Mouse (Mus musculus) testis, adult 2 months (tissue): ENCODE measurements at regions not wholly inside any gene's neighbourhood (a gene's known extent, or its start where the extent isn't known, plus 50 kb on each side); places are given as distances from the start of the nearest gene placed in this dataset.

Source experiments
- CTCF ChIP-seq: fragments of 200-500 bp; IDR thresholded peaks from 2 replicates; pipeline ENCODE4 v1.5.1; 2012; ENCODE audit warnings: low read depth, mild to moderate bottlenecking, inconsistent platforms, low read length, moderate library complexity; ENCODE audit not compliant: control insufficient read depth, insufficient read depth, insufficient replicate concordance
- POLR2A ChIP-seq: fragments of 200-500 bp; IDR thresholded peaks from 2 replicates; pipeline ENCODE4 v1.6.1; 2012; ENCODE audit warnings: low read depth, mild to moderate bottlenecking, inconsistent platforms, low read length, moderate library complexity; ENCODE audit not compliant: control insufficient read depth

DNA sequence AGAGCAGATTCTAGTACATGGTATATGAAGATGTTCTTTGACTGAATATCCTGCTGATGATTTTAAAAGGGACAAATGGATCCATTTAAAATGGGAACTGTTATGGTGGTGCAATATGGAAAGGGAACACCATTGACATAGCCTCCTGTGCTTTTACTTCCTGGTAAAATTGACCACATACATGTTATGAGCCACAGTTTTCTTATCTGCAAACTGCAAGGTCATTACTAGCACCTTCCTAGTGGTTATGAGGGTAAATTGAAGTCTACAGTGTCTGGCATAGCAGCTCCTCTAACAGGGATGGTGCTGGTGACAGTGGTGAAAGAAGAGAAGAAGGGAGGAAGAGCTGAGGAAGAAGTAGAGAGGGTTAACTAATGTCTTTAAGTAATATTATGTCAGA lies 61.5 kb upstream of the Slc4a7 start:
- no peak for TF ChIP-seq CTCF
- no peak for TF ChIP-seq POLR2A
